Mouse (Mus musculus): ENCODE results near the gene Ubtd2. TPM values are rescaled to one million over a fixed set of nuclear protein-coding genes. Genes with fewer than 3 reads are reported as not detected.
"Not testable (repeated sequence)": the region's sequence is repeated elsewhere in the genome, so short reads cannot be mapped to it uniquely, and the experiment has no call there.

Gene Ubtd2
- polyA plus RNA-seq, 1 experiment, result 25.9 TPM

DNA sequence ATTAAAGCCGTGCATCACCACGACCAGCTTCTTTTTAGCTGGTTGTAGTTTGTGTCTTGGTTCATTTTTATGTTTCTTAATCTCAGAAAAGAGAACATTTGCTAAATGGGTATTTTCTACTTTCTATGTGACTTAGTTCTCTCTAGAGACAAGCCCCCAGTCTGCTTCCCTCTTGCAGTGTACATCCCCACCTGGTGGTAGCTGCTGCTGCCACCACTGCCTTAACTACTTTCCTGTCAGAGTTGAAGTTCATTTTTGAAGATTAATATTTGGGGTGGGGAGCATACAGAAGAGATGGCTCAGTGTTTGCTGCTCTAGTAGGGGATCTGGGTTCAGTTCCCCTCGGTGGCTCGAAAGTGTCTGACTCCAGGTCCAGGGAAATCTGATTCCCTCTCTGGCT is 44.8 kb downstream of the Ubtd2 start:
- H3K9ac ChIP-seq (ENCODE audit: low read depth, poor library complexity, severe bottlenecking), result no peak overlapping the region
- H3K36me3 ChIP-seq (ENCODE audit: control insufficient read depth, insufficient read depth, low read length, poor library complexity, severe bottlenecking), result no peaks in the 10 kb centered on the region
- no peaks in the 10 kb centered on the region for H3K27me3 ChIP-seq (ENCODE audit: control insufficient read depth, insufficient read depth, low read length, poor library complexity, severe bottlenecking)
- H3K4me3 ChIP-seq (ENCODE audit: low read depth, low read length), result no peak overlapping the region
- no peak overlapping the region for H3K27ac ChIP-seq (ENCODE audit: insufficient read depth, low read length)
- no peaks in the 10 kb centered on the region for H3K4me1 ChIP-seq (ENCODE audit: control insufficient read depth, insufficient read depth, low read length)
- no peaks in the 10 kb centered on the region for H3K9me3 ChIP-seq (replicated peaks; ENCODE audit: control insufficient read depth, insufficient read depth, low read length, poor library complexity, severe bottlenecking)
- TF ChIP-seq CTCF (IDR thresholded peaks at IDR 0.05; ENCODE audit: low read depth, low read length) (peak; percentile 4), POLR2A (IDR thresholded peaks at IDR 0.05; ENCODE audit: insufficient read depth, low read length) (no peak), EP300 (IDR thresholded peaks at IDR 0.05; ENCODE audit: insufficient read depth, low read depth, low read length) (no peak)

- H3K36me3 ChIP-seq (ENCODE audit: control insufficient read depth, insufficient read depth, low read length, poor library complexity, severe bottlenecking), result no peaks in the 10 kb centered on the region
- H3K9me3 ChIP-seq (replicated peaks; ENCODE audit: control insufficient read depth, insufficient read depth, low read length, poor library complexity, severe bottlenecking), result no peaks in the 10 kb centered on the region
- TF ChIP-seq CTCF (IDR thresholded peaks at IDR 0.05; ENCODE audit: low read depth, low read length) (no peak), POLR2A (IDR thresholded peaks at IDR 0.05; ENCODE audit: insufficient read depth, low read length) (no peak), EP300 (IDR thresholded peaks at IDR 0.05; ENCODE audit: insufficient read depth, low read depth, low read length) (no peak)
- no peaks in the 10 kb centered on the region for H3K27me3 ChIP-seq (ENCODE audit: control insufficient read depth, insufficient read depth, low read length, poor library complexity, severe bottlenecking)
- no peak overlapping the region for H3K4me3 ChIP-seq (ENCODE audit: low read depth, low read length)
- H3K4me1 ChIP-seq (ENCODE audit: control insufficient read depth, insufficient read depth, low read length), result no peaks in the 10 kb centered on the region
- no peak overlapping the region for H3K27ac ChIP-seq (ENCODE audit: insufficient read depth, low read length)
- H3K9ac ChIP-seq (ENCODE audit: low read depth, poor library complexity, severe bottlenecking), result no peak overlapping the region
Measured at GRCm38 (mm10) chr11:32503711-32504110, 48.5 kb downstream of the Ubtd2 start.

DNA sequence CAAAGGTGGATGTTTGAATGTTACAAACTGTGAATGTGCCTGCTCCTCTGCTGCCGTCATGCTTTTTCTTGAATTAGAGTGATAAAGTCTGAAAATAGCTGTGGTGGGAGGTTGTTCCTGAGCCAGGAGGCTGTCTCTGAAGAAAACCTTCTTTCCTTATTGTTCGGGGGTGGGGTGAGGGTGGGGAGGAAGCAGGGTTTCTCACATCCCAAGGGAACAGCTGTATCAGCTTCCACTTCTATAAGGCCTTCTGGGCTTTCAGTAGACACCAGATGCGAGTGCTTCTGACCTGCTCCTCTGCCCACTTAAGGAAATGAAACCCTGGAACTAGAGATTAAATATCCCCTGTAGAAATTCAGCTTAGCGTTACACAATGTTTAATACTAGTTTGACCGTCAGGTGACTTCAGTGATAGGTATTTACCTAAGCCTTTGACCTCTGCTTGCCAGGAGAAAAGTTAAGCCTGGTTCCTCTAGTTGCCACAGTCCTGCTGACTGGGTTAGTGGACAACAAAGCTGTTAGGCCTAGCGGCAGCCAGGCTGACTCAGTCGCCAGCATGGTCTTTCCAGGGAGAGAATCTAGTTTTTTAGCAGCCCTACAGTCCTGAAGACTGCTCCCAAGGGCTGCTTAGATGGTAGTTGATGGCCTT is 50.0 kb downstream of the Ubtd2 start:
- TF ChIP-seq POLR2A (IDR thresholded peaks at IDR 0.05; ENCODE audit: insufficient read depth, low read length) (no peak), EP300 (IDR thresholded peaks at IDR 0.05; ENCODE audit: insufficient read depth, low read depth, low read length) (no peak), CTCF (IDR thresholded peaks at IDR 0.05; ENCODE audit: low read depth, low read length) (no peak)
- H3K9ac ChIP-seq (ENCODE audit: low read depth, poor library complexity, severe bottlenecking), result no peak overlapping the region
- no peak overlapping the region for H3K4me3 ChIP-seq (ENCODE audit: low read depth, low read length)
- no peaks in the 10 kb centered on the region for H3K9me3 ChIP-seq (replicated peaks; ENCODE audit: control insufficient read depth, insufficient read depth, low read length, poor library complexity, severe bottlenecking)
- no peaks in the 10 kb centered on the region for H3K36me3 ChIP-seq (ENCODE audit: control insufficient read depth, insufficient read depth, low read length, poor library complexity, severe bottlenecking)
- no peaks in the 10 kb centered on the region for H3K27me3 ChIP-seq (ENCODE audit: control insufficient read depth, insufficient read depth, low read length, poor library complexity, severe bottlenecking)
- H3K4me1 ChIP-seq (ENCODE audit: control insufficient read depth, insufficient read depth, low read length), result no peaks in the 10 kb centered on the region
- no peak overlapping the region for H3K27ac ChIP-seq (ENCODE audit: insufficient read depth, low read length)

DNA sequence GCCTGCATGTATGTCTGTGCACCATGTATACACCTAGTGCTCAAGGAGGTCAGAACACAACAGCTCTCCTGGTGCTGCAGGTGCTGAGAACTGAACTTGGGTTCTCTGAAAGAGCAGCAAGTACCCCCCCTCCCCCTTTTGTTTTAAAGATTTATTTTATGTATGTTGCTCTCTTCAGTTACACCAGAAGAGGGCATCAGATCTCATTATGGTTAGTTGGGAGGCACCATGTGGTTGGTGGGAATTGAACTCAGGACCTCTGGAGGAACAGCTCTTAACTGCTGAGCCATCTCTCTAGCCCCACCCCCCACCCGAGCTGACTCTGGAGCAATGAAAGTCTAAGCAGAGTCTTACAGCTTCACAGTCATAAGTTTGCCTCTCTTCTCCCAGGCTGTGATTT is 55.8 kb downstream of the Ubtd2 start:
- H3K4me3 ChIP-seq (ENCODE audit: low read depth, low read length), result no peak overlapping the region
- H3K4me1 ChIP-seq (ENCODE audit: control insufficient read depth, insufficient read depth, low read length), result no peaks in the 10 kb centered on the region
- no peaks in the 10 kb centered on the region for H3K36me3 ChIP-seq (ENCODE audit: control insufficient read depth, insufficient read depth, low read length, poor library complexity, severe bottlenecking)
- no peaks in the 10 kb centered on the region for H3K27me3 ChIP-seq (ENCODE audit: control insufficient read depth, insufficient read depth, low read length, poor library complexity, severe bottlenecking)
- H3K27ac ChIP-seq (ENCODE audit: insufficient read depth, low read length), result no peak overlapping the region
- no peaks in the 10 kb centered on the region for H3K9me3 ChIP-seq (replicated peaks; ENCODE audit: control insufficient read depth, insufficient read depth, low read length, poor library complexity, severe bottlenecking)
- TF ChIP-seq CTCF (IDR thresholded peaks at IDR 0.05; ENCODE audit: low read depth, low read length) (no peak), POLR2A (IDR thresholded peaks at IDR 0.05; ENCODE audit: insufficient read depth, low read length) (no peak), EP300 (IDR thresholded peaks at IDR 0.05; ENCODE audit: insufficient read depth, low read depth, low read length) (no peak)
- no peak overlapping the region for H3K9ac ChIP-seq (ENCODE audit: low read depth, poor library complexity, severe bottlenecking)

DNA sequence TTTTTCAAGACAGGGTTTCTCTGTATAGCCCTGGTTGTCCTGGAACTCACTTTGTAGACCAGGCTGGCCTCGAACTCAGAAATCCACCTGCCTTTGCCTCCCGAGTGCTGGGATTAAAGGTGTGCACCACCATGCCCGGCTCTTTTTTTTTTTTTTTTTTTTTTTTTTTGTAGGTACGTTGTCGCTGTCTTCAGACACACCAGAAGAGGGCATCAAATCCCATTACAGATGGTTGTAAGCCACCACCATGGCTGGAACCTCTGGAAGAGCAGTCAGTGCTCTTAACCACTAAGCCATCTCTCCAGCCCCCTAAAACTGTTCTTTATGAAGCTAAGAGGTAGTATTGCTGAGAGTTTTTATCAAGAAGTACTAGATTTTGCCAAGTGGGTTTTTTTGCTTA is 59.7 kb downstream of the Ubtd2 start:
- not testable (repeated sequence) for H3K4me1 ChIP-seq (ENCODE audit: control insufficient read depth, insufficient read depth, low read length); H3K27me3 ChIP-seq (ENCODE audit: control insufficient read depth, insufficient read depth, low read length, poor library complexity, severe bottlenecking); H3K4me3 ChIP-seq (ENCODE audit: low read depth, low read length); H3K27ac ChIP-seq (ENCODE audit: insufficient read depth, low read length); H3K36me3 ChIP-seq (ENCODE audit: control insufficient read depth, insufficient read depth, low read length, poor library complexity, severe bottlenecking); H3K9me3 ChIP-seq (replicated peaks; ENCODE audit: control insufficient read depth, insufficient read depth, low read length, poor library complexity, severe bottlenecking); H3K9ac ChIP-seq (ENCODE audit: low read depth, poor library complexity, severe bottlenecking)

DNA sequence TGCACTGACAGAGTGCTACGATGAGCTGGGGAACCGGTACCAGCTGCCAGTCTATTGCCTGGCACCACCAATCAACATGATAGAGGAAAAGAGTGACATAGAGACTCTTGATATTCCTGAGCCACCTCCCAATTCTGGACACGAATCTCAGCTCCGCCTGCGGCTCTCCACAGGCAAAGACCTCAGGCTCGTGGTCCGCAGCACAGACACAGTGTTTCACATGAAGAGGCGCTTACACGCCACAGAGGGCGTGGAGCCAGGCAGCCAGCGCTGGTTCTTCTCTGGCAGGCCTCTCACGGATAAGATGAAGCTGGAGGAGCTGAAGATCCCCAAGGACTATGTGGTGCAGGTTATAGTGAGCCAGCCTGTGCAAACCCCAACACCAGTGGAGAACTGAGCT is 60.9 kb downstream of the Ubtd2 start:
- TF ChIP-seq CTCF (IDR thresholded peaks at IDR 0.05; ENCODE audit: low read depth, low read length), result no peak
- TF ChIP-seq POLR2A (IDR thresholded peaks at IDR 0.05; ENCODE audit: insufficient read depth, low read length), result no peak
- TF ChIP-seq EP300 (IDR thresholded peaks at IDR 0.05; ENCODE audit: insufficient read depth, low read depth, low read length), result no peak
- Histone ChIP-seq H3K9ac (ENCODE audit: low read depth, poor library complexity, severe bottlenecking) (no peak overlapping the region), H3K27me3 (ENCODE audit: control insufficient read depth, insufficient read depth, low read length, poor library complexity, severe bottlenecking) (no peaks in the 10 kb centered on the region), H3K27ac (ENCODE audit: insufficient read depth, low read length) (no peak overlapping the region), H3K36me3 (ENCODE audit: control insufficient read depth, insufficient read depth, low read length, poor library complexity, severe bottlenecking) (no peaks in the 10 kb centered on the region), H3K9me3 (replicated peaks; ENCODE audit: control insufficient read depth, insufficient read depth, low read length, poor library complexity, severe bottlenecking) (no peaks in the 10 kb centered on the region), H3K4me3 (ENCODE audit: low read depth, low read length) (no peak overlapping the region), H3K4me1 (ENCODE audit: control insufficient read depth, insufficient read depth, low read length) (no peaks in the 10 kb centered on the region)

All from ES-Bruce4 (cell line).